Mouse (Mus musculus) Muller cell, postnatal 12 days (primary cell): ENCODE results near the gene Smim22.

ENCODE experiments used
- DNase-seq: peaks from one replicate; pipeline ENCODE4 v3.0.0-alpha.2; 2015; ENCODE audit errors: inconsistent ontology term

The Smim22 gene

GRCm38 (mm10) chr16:5007067-5007466 lies at the start of gene Smim22:
Gene Smim22, plus strand, starts transcription at chr16:5007288.
- no peak for DNase-seq

DNA sequence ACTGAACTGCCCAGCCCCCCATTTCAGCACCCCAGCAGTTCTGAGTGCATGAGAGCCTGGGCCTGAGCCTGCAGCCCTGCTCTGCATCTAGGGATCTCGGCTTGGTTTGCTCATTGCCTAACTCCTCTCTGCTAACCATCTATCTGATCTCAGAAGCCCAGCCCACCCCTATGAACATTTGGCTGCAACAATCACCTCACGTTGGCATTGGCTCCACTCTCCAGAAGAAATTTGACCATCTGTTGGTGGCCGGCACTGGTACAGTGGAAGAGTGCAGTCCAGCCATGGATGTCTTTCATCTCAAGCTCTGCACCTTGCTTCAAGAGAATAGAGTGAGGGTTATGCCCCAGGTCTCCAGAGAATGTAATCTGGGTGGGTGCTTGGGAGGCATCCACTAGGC lies 49.6 kb upstream of the Smim22 start:
- no peak for DNase-seq

GRCm38 (mm10) chr16:4960260-4960659 lies 46.8 kb upstream of the Smim22 start:
- DNase-seq: no peak

DNA sequence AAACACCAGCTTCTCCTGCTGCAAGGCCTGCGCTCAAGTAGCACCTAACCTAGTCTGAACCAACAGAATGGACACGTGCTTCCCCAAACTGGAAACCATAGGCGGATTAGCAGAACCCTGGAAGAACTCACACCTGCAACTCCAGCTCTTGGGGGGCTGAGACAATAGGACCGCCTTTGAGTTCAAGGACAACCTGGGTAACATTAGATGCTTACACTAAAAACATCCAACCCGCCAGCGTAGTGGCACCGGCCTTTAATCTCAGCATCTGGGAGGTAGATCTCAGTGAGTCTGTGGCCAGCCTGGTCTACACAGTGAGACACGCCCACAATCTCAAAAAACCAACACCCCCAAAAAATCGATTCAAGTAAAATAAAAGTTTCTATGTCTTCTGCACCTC lies 43.7 kb upstream of the Smim22 start:
- no peak for DNase-seq

DNA sequence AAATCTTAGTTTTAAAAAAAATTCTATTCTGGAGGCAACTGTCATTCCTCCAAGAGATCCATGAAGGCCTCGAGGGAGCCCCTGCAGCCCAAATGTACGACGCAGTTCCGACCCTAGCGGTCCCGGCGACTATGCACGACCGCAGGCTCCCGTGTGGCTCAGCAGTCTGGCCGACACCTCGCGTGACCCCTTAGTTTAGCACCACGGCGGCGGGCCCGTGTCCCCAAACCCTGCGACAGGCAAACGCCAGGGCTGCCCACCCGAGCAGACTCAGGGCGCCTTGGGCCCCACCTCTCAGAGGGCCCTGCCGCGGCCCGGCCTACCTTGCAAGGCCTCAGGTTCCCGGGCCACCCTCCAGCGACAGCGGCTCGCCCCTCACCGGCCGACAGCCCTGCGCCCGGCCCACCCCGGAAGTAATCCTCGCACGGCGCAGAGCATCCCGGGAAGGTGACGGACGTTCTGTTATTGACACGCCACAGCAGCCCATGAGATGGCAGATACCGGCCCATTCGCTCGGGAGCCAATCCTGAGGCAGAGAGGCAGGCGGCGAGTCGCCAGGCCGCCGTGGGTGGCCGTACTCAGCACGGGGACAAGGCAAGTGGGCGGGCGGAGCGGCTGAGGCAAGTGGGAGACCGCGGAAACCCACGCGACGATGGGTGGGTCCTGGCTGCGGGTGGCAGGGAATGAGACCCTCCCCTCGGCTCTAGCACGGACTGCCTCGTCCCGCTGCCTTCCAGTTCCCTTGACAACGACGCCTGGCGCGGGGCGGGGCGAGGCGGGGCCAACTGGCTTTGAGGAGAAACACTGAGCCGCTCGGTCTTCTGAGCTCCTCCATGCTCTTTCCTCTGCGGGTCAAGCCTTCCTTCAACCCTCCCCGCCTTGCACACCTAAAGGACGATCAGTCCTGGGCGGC lies 43.0 kb upstream of the Smim22 start, which contains the start of gene Anks3:
Gene Anks3, minus strand, starts transcription at position 409 of the 913 bp plus-strand sequence.
- DNase-seq: peak; percentile 99

DNA sequence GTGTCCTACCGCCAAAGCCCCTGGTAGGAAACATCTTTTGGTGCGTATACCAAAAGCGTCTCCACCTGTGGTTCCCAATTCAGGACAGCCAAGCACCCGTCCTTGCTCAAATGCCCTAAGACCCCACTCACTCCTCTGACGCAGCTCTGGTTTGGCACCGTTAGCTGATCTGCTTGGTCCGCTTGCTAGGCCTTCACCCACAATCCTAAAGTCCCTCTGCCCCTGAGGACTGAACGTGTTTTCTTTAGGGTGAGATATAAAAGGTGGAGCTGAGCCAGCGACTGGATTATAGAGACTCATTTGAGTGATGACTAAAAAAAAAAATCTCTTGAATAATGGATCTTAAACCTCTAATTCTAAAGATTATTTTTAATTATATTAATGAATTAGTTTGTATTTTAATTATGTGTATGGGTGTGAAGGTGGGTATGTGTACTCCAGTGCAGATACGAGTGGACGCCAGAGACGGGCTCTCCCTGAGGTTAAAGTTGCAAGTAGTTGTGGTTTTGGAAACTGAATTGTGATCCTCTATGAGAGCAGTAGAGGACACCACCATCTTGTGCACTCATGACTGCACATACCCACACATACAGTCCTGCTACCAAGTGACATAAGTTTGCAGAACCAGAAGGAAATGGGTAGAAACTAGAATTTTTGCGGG lies 42.2 kb upstream of the Smim22 start:
- DNase-seq: no peak

DNA sequence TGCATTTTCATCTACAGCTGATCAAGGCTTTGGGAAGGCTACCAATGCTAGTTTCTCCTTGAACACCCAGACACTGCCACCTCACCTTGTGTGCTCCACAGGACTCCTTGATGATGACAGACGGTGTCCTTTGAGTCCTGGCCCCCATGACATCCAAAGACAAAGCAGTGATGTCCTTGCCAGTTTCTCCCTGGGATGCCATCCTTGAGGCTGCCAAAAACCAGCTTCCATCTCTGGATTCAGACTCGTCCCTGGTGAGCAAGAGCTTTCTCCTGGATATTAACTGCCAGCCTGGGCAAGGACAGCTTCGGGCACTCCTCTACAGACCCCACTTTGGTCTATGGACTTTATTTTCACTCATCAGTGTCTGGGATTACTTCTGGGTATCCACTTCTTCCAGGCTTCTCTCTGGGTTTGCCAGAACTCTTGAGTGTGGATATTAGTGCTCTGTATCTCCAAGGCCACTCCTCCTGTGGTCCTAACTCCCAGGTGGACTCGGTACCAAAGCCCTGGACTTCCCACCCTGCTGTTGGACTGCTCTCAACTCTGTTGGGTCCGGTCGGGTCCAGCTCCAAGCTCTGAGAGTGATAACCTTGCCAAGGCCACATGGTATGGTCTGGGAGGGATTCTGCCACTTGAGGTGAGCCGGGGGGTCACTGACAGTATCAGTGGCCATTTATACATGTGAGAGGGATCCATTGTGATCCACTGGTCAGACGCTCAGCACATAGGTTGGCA lies 41.5 kb upstream of the Smim22 start:
- no peak for DNase-seq

- DNase-seq: no peak
Measured at GRCm38 (mm10) chr16:4968426-4968825, 38.7 kb upstream of the Smim22 start.

GRCm38 (mm10) chr16:4969055-4969843 lies 37.8 kb upstream of the Smim22 start:
- no peak for DNase-seq

GRCm38 (mm10) chr16:4971626-4972025 lies 35.5 kb upstream of the Smim22 start:
- no peak for DNase-seq

DNA sequence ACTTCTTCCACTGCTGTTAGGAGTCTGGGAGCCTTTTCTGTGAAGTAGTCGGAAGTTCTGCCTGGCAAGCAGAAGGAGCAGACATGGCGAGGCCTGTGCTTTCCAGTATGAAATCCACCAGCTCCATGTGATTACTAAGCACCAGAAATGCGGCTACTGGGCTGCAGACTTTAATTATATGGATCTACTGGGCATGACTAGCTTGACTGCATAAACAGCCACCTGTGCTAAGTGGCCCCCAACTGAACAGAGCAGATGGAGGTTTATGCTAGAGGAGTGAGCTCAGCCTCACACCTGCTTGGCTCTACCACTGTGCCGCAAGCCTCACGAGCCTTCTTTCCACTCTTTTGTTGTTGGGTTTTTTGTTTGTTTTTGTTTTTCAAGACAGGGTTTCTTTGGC lies 32.6 kb upstream of the Smim22 start:
- DNase-seq: no peak

DNA sequence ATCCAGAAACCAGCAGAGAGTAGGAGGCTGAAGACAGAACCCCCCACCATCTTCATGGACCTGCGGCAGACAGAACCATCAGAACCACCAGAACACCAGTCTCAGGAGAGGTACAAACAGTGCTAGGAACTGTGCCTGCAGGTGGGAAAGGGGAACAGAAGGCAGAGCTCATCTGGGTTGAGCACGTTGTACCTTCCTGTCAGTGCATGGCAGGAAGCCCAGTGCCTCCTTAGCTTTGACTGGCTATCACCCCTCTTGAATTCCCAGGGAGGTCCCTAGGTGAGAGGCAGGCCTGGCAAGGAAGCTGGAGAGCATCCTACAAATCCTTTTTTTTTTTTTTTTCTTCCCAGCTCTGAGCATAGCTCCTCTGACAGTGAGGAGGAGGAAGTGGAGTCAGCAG lies 30.9 kb upstream of the Smim22 start:
- DNase-seq: no peak

- no peak for DNase-seq
Measured at GRCm38 (mm10) chr16:4978275-4979051, 28.6 kb upstream of the Smim22 start.

- no peak for DNase-seq
Measured at GRCm38 (mm10) chr16:4979755-4980380, 27.2 kb upstream of the Smim22 start.

DNA sequence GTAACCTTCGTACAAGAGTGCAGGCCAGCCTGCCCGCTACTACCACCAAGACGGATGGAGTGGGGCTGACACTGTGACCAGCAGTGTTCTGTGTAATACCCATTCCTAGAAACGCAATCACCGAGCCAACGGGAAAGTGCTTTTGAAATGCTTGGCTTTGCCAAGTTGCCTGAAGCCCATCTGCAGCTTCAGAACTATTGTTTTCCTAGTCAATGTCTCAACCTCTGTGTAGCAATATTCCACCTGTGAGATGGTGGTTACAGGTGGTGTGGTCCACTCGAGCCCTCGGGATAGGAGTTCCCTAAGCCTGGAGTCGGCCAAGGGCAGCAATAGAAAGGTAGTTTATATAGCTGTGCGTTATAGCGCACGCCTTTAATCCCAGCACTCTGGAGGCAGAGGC lies 22.4 kb upstream of the Smim22 start:
- no peak for DNase-seq

GRCm38 (mm10) chr16:4993276-4993675 lies 13.8 kb upstream of the Smim22 start:
- no peak for DNase-seq

GRCm38 (mm10) chr16:4997553-4997952 lies 9.5 kb upstream of the Smim22 start, which contains the start of gene Sept12:
Gene Sept12, minus strand, starts transcription at chr16:4997852.
- no peak for DNase-seq

DNA sequence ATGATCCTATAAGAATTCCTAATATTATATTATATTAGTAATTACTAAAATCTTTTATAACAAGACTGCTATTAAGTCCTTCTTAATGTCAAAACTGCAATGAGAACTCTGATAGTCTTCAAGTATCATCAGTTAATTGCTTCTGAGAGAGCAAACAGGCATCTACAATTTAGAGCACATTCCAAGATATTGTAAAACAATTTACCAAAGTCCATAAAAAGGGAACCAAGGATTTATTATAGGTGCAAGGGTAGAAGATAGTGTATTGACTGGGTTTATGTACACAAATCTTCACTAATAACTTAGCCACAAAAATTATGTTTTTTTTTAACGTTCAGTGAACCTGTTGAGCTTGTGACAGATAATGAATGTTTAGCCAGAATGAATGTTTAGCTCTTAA lies 8.1 kb upstream of the Smim22 start:
- DNase-seq: no peak

- DNase-seq: no peak
Measured at GRCm38 (mm10) chr16:5000611-5001010, 6.5 kb upstream of the Smim22 start.

DNA sequence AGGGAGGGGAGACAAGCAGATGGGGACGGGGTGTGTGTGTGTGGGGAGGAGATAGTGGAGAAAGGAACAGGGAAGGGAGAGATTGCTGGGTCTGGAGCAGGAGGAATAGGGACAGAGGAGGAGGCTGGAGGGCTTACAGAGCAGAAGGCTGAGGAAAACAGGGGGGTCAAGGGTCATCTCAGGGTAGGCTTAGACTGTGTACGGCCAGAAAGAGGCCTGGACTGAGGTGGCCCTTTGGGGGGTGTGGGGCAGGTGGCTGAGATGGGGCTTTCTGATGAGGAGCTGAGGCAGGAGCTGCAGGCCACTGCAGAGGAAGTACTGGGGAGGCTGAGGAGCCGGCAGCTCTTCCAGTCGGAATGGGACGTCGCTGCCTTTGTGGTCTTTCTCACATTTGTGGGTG lies 404 bp downstream of the Smim22 start:
- no peak for DNase-seq
